Mouse (Mus musculus): Measurements from ENCODE around the gene Atxn7l3. TPM values are rescaled to one million over a fixed set of nuclear protein-coding genes. Genes with fewer than 3 reads are reported as not detected.
A peak's percentile ranks its signal among the peaks of the same experiment; 100 is the strongest.

Gene Atxn7l3
- polyA plus RNA-seq, 1 experiment from 2014 or later: 11.8 TPM

GRCm38 (mm10) chr11:102304141-102304540 lies 7.7 kb upstream of the Atxn7l3 start:
- 46% methylated on average over 2 of the region's 2 CpGs for WGBS
- Histone ChIP-seq H3K27ac (no peak overlapping the region), H3K27me3 (replicated peaks) (no peaks in the 10 kb centered on the region), H3K4me2 (replicated peaks) (no peak overlapping the region), H3K4me3 (replicated peaks) (no peak overlapping the region), H3K36me3 (peaks cover 17% of the 10 kb centered on the region), H3K9me3 (no peaks in the 10 kb centered on the region), H3K9ac (no peak overlapping the region), H3K4me1 (replicated peaks) (peaks cover 4% of the 10 kb centered on the region)
- no peak for ATAC-seq

- 17% methylated on average over 1 of the region's 1 CpGs for WGBS
- no peaks in the 10 kb centered on the region for H3K36me3 ChIP-seq
- H3K27ac ChIP-seq: no peak overlapping the region
- H3K4me3 ChIP-seq (replicated peaks): no peak overlapping the region
- H3K9ac ChIP-seq: no peak overlapping the region
- peaks cover 5% of the 10 kb centered on the region; the same call in 1 of the 2 replicates for H3K4me1 ChIP-seq (replicated peaks)
- ATAC-seq: no peak
- no peaks in the 10 kb centered on the region for H3K9me3 ChIP-seq
- H3K27me3 ChIP-seq (replicated peaks): no peaks in the 10 kb centered on the region
- H3K4me2 ChIP-seq (replicated peaks): no peak overlapping the region
Observed at GRCm38 (mm10) chr11:102299839-102300238, 3.4 kb upstream of the Atxn7l3 start.

GRCm38 (mm10) chr11:102297577-102298556 lies 1.4 kb upstream of the Atxn7l3 start:
- peak overlapping the region; percentile 100 for H3K27ac ChIP-seq
- WGBS: 23% methylated on average over 27 of the region's 27 CpGs
- no peak for ATAC-seq

GRCm38 (mm10) chr11:102295598-102296471 lies 596 bp downstream of the Atxn7l3 start:
- H3K4me1 ChIP-seq (replicated peaks): peaks cover 16% of the 10 kb centered on the region; the same call in 1 of the 2 replicates
- H3K9ac ChIP-seq: peak overlapping the region; percentile 87
- peak overlapping the region; percentile 78 for H3K4me3 ChIP-seq (replicated peaks)
- peak; percentile 39 for ATAC-seq
- under 1% methylated on average over 54 of the region's 73 CpGs for WGBS
- H3K4me2 ChIP-seq (replicated peaks): peak overlapping the region; percentile 93
- no peaks in the 10 kb centered on the region for H3K9me3 ChIP-seq
- peak overlapping the region; percentile 100 for H3K27ac ChIP-seq
- H3K36me3 ChIP-seq: peaks cover 14% of the 10 kb centered on the region
- no peaks in the 10 kb centered on the region for H3K27me3 ChIP-seq (replicated peaks)

More at GRCm38 (mm10) chr11:102297577-102298556, 1.4 kb upstream of the Atxn7l3 start:
- peak overlapping the region; percentile 78 for H3K4me3 ChIP-seq (replicated peaks)
- H3K9ac ChIP-seq: peak overlapping the region; percentile 87
- H3K4me2 ChIP-seq (replicated peaks): peak overlapping the region; percentile 93
- H3K9me3 ChIP-seq: no peaks in the 10 kb centered on the region
- H3K4me1 ChIP-seq (replicated peaks): peaks cover 16% of the 10 kb centered on the region; the same call in 1 of the 2 replicates
- no peaks in the 10 kb centered on the region for H3K27me3 ChIP-seq (replicated peaks)
- H3K36me3 ChIP-seq: peaks cover 3% of the 10 kb centered on the region; the same call in 1 of the 2 replicates

GRCm38 (mm10) chr11:102294887-102295597 lies 1.4 kb downstream of the Atxn7l3 start:
- Histone ChIP-seq H3K9ac (peak overlapping the region; percentile 87), H3K36me3 (peaks cover 20% of the 10 kb centered on the region), H3K4me2 (replicated peaks) (peak overlapping the region; percentile 93), H3K27me3 (replicated peaks) (no peaks in the 10 kb centered on the region), H3K9me3 (no peaks in the 10 kb centered on the region), H3K4me1 (replicated peaks) (peaks cover 16% of the 10 kb centered on the region; the same call in 1 of the 2 replicates), H3K27ac (peak overlapping the region; percentile 100), H3K4me3 (replicated peaks) (peak overlapping the region; percentile 78)
- 65% methylated on average over 12 of the region's 12 CpGs for WGBS
- ATAC-seq: no peak

- H3K36me3 ChIP-seq: peaks cover 21% of the 10 kb centered on the region
- H3K9me3 ChIP-seq: no peaks in the 10 kb centered on the region
- ATAC-seq: no peak
- no peak overlapping the region; the same call in 1 of the 2 replicates for H3K4me3 ChIP-seq (replicated peaks)
- peak overlapping the region; percentile 87; the same call in 1 of the 2 replicates for H3K9ac ChIP-seq
- no peaks in the 10 kb centered on the region for H3K27me3 ChIP-seq (replicated peaks)
- H3K27ac ChIP-seq: no peak overlapping the region
- H3K4me2 ChIP-seq (replicated peaks): peak overlapping the region; percentile 93; the same call in 1 of the 2 replicates
- peaks cover 16% of the 10 kb centered on the region; the same call in 1 of the 2 replicates for H3K4me1 ChIP-seq (replicated peaks)
- WGBS: 62% methylated on average over 5 of the region's 5 CpGs
Observed at GRCm38 (mm10) chr11:102294416-102294815, 2.0 kb downstream of the Atxn7l3 start.

GRCm38 (mm10) chr11:102293971-102294370 lies 2.5 kb downstream of the Atxn7l3 start:
- H3K9ac ChIP-seq: no peak overlapping the region

GRCm38 (mm10) chr11:102291051-102291535 lies 5.3 kb downstream of the Atxn7l3 start:
- WGBS: 87% methylated on average over 11 of the region's 11 CpGs
- Histone ChIP-seq H3K36me3 (peaks cover 38% of the 10 kb centered on the region), H3K27ac (no peak overlapping the region), H3K27me3 (replicated peaks) (no peaks in the 10 kb centered on the region), H3K4me3 (replicated peaks) (no peak overlapping the region), H3K4me2 (replicated peaks) (no peak overlapping the region), H3K4me1 (replicated peaks) (peaks cover 16% of the 10 kb centered on the region), H3K9me3 (no peaks in the 10 kb centered on the region), H3K9ac (no peak overlapping the region)
- ATAC-seq: no peak

More at GRCm38 (mm10) chr11:102293971-102294370, 2.5 kb downstream of the Atxn7l3 start:
- no peaks in the 10 kb centered on the region for H3K27me3 ChIP-seq (replicated peaks)
- whole genome bisulfite sequencing: 90% methylated on average over 13 of the region's 13 CpGs
- no peak overlapping the region for H3K27ac ChIP-seq
- ATAC-seq: no peak
- peaks cover 16% of the 10 kb centered on the region; the same call in 1 of the 2 replicates for H3K4me1 ChIP-seq (replicated peaks)
- H3K4me3 ChIP-seq (replicated peaks): no peak overlapping the region
- peaks cover 22% of the 10 kb centered on the region for H3K36me3 ChIP-seq
- H3K9me3 ChIP-seq: no peaks in the 10 kb centered on the region
- no peak overlapping the region for H3K4me2 ChIP-seq (replicated peaks)

GRCm38 (mm10) chr11:102290141-102290540 lies 6.3 kb downstream of the Atxn7l3 start:
- H3K9ac ChIP-seq: no peak overlapping the region
- H3K4me2 ChIP-seq (replicated peaks): no peak overlapping the region
- no peak for ATAC-seq
- no peak overlapping the region for H3K4me3 ChIP-seq (replicated peaks)
- 83% methylated on average over 4 of the region's 4 CpGs for WGBS
- peaks cover 20% of the 10 kb centered on the region for H3K4me1 ChIP-seq (replicated peaks)
- H3K9me3 ChIP-seq: no peaks in the 10 kb centered on the region
- no peak overlapping the region for H3K27ac ChIP-seq
- no peaks in the 10 kb centered on the region for H3K27me3 ChIP-seq (replicated peaks)
- peaks cover 38% of the 10 kb centered on the region for H3K36me3 ChIP-seq

GRCm38 (mm10) chr11:102289511-102290100 lies 6.8 kb downstream of the Atxn7l3 start:
- Histone ChIP-seq H3K9me3 (no peaks in the 10 kb centered on the region), H3K4me2 (replicated peaks) (no peak overlapping the region), H3K4me1 (replicated peaks) (peaks cover 14% of the 10 kb centered on the region), H3K27ac (no peak overlapping the region), H3K4me3 (replicated peaks) (no peak overlapping the region), H3K27me3 (replicated peaks) (no peaks in the 10 kb centered on the region), H3K9ac (no peak overlapping the region), H3K36me3 (peaks cover 38% of the 10 kb centered on the region)
- ATAC-seq: no peak
- WGBS: 51% methylated on average over 6 of the region's 6 CpGs

GRCm38 (mm10) chr11:102288913-102289312 lies 7.5 kb downstream of the Atxn7l3 start:
- peaks cover 38% of the 10 kb centered on the region for H3K36me3 ChIP-seq
- H3K27ac ChIP-seq: no peak overlapping the region
- peaks cover 7% of the 10 kb centered on the region for H3K4me1 ChIP-seq (replicated peaks)
- WGBS: 72% methylated on average over 2 of the region's 2 CpGs
- no peak for ATAC-seq
- no peaks in the 10 kb centered on the region for H3K27me3 ChIP-seq (replicated peaks)
- H3K4me3 ChIP-seq (replicated peaks): no peak overlapping the region
- H3K4me2 ChIP-seq (replicated peaks): no peak overlapping the region
- H3K9me3 ChIP-seq: no peaks in the 10 kb centered on the region
- no peak overlapping the region for H3K9ac ChIP-seq
